Mouse (Mus musculus): ENCODE data around the gene Kalrn. TPM values are rescaled to one million over a fixed set of nuclear protein-coding genes. Genes with fewer than 3 reads are reported as not detected.

Kalrn gene
- polyA plus RNA-seq, 1 experiment from 2014 or later: 11.3 TPM

GRCm38 (mm10) chr16:34441704-34442103 is 131.6 kb downstream of the Kalrn start:
- H3K36me3 ChIP-seq: no peaks in the 10 kb centered on the region
- no peak overlapping the region for H3K27ac ChIP-seq (replicated peaks)
- DNase-seq (ENCODE audit: low spot score): no peak
- no peaks in the 10 kb centered on the region for H3K27me3 ChIP-seq (ENCODE audit: low read depth, poor library complexity, severe bottlenecking)
- no peak overlapping the region for H3K4me3 ChIP-seq
- 87% methylated on average over 2 of the region's 2 CpGs for WGBS
- no peaks in the 10 kb centered on the region for H3K9me3 ChIP-seq (replicated peaks)
- H3K4me1 ChIP-seq: peaks cover 18% of the 10 kb centered on the region

GRCm38 (mm10) chr16:34440994-34441414 is 132.3 kb downstream of the Kalrn start:
- Histone ChIP-seq H3K27me3 (ENCODE audit: low read depth, poor library complexity, severe bottlenecking) (no peaks in the 10 kb centered on the region), H3K4me1 (peaks cover 18% of the 10 kb centered on the region), H3K27ac (replicated peaks) (0 out of 2 replicates have a peak overlapping the region, but pooled peaks have one; percentile 38), H3K4me3 (no peak overlapping the region), H3K36me3 (no peaks in the 10 kb centered on the region), H3K9me3 (replicated peaks) (no peaks in the 10 kb centered on the region)
- no peak for DNase-seq (ENCODE audit: low spot score)
- 59% methylated on average over 4 of the region's 4 CpGs for WGBS

DNA sequence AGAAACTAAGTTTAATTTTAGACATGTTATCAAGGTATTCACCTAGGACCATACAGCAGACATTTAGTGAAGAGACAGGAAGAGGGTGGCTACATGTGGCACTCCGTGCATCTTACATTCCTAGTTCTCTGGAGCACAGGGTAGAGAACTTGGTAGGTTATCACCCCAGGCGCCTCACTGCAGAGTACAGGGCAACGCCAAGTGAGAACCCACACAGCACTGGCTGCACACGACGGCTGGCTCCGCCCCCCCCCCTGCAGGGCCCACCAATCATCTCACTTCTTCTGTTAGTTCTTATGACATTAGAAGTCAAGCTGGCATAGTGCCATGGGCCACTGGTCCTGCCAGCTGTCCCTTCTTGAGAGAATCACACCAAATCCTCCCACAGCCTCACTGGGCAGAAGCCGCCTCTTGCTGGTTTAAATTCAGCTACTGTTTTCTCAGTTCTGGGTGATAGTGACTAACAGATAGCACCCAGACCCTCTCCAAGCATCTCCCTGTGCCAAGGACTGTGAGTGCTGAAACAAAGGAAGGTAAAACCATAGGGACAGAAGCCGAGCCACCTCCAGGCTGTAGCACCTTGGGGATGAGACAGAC is 133.2 kb downstream of the Kalrn start:
- Histone ChIP-seq H3K4me3 (no peak overlapping the region), H3K36me3 (no peaks in the 10 kb centered on the region), H3K27me3 (ENCODE audit: low read depth, poor library complexity, severe bottlenecking) (no peaks in the 10 kb centered on the region), H3K9me3 (replicated peaks) (no peaks in the 10 kb centered on the region), H3K4me1 (peaks cover 18% of the 10 kb centered on the region), H3K27ac (replicated peaks) (no peak overlapping the region)
- WGBS: 91% methylated on average over 8 of the region's 8 CpGs
- no peak for DNase-seq (ENCODE audit: low spot score)

DNA sequence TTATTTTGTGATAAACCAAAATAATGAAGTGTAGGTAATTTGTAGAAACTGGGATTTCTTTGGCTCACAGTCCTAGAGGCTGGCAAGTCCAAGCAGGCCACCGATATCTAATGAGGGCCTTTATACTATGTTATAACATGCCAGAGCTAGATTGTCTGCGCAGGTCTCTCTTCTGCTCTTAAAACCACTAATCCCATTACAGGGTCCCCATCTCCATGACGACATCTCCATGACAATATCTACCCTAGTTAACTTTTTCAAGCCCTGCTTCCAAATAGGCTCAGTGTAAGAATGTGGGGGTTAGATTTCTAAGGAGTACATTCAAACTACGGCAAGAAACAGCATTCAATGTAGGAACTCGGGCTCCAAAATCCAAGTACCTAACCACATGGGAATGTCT is 143.2 kb downstream of the Kalrn start:
- no peaks in the 10 kb centered on the region for H3K36me3 ChIP-seq
- H3K27ac ChIP-seq (replicated peaks): peak overlapping the region; percentile 14; the same call in 1 of the 2 replicates
- H3K4me3 ChIP-seq: no peak overlapping the region
- H3K9me3 ChIP-seq (replicated peaks): no peaks in the 10 kb centered on the region
- WGBS: 31% methylated on average over 5 of the region's 5 CpGs
- peaks cover 61% of the 10 kb centered on the region for H3K4me1 ChIP-seq
- DNase-seq (ENCODE audit: low spot score): peak; percentile 43
- H3K27me3 ChIP-seq (ENCODE audit: low read depth, poor library complexity, severe bottlenecking): peaks cover 7% of the 10 kb centered on the region

DNA sequence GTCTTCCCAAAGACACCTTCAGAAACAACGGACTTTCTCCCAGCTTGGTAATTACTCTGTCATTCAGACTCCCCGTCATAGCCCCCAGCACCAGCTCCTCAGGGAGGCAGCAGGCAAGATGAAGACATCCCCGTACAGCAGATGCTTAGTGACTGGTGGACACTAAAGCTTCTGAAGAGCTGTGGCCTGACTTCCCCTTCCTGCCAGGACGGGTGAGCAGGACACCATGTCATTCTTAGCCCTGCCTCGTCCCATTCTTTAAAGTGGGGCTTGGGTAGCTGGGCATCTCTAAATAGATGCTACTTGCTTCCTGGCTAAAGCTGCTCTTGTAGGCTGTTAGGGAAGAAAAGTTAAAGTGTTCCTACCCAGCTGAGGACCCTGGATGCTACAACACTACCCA is 145.7 kb downstream of the Kalrn start:
- no peak overlapping the region for H3K27ac ChIP-seq (replicated peaks)
- no peak overlapping the region for H3K4me3 ChIP-seq
- DNase-seq (ENCODE audit: low spot score): no peak
- peaks cover 65% of the 10 kb centered on the region for H3K4me1 ChIP-seq
- H3K27me3 ChIP-seq (ENCODE audit: low read depth, poor library complexity, severe bottlenecking): peaks cover 7% of the 10 kb centered on the region
- H3K9me3 ChIP-seq (replicated peaks): no peaks in the 10 kb centered on the region
- no peaks in the 10 kb centered on the region for H3K36me3 ChIP-seq
- 64% methylated on average over 5 of the region's 5 CpGs for WGBS

DNA sequence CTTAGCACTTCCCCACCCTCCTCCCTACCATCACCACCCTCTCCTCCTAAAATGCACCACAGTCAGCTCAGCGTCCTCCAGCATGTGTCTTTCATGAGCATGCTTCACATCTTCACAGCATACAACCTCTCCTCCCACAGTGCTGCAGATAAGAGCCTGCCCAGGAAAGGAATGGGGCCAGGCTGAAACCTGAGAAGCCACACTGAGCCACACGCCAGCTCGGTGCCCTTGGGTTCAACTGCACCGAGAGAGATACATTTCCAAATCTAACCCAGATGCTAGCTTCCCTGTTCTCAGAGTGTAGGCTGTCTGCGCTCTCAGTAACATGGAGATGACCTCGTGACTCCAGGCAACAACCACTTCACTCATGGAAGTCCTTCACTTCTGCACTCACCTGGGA is 151.9 kb downstream of the Kalrn start:
- H3K27me3 ChIP-seq (ENCODE audit: low read depth, poor library complexity, severe bottlenecking): no peaks in the 10 kb centered on the region
- peak overlapping the region; percentile 17; the same call in 1 of the 2 replicates for H3K27ac ChIP-seq (replicated peaks)
- no peaks in the 10 kb centered on the region for H3K9me3 ChIP-seq (replicated peaks)
- 51% methylated on average over 6 of the region's 6 CpGs for WGBS
- DNase-seq (ENCODE audit: low spot score): peak; percentile 30
- H3K36me3 ChIP-seq: no peaks in the 10 kb centered on the region
- H3K4me1 ChIP-seq: peaks cover 56% of the 10 kb centered on the region
- no peak overlapping the region for H3K4me3 ChIP-seq

- H3K27me3 ChIP-seq (ENCODE audit: low read depth, poor library complexity, severe bottlenecking): no peaks in the 10 kb centered on the region
- no peak for DNase-seq (ENCODE audit: low spot score)
- H3K4me1 ChIP-seq: peaks cover 59% of the 10 kb centered on the region
- WGBS: 18% methylated on average over 3 of the region's 3 CpGs
- no peak overlapping the region for H3K4me3 ChIP-seq
- no peaks in the 10 kb centered on the region for H3K36me3 ChIP-seq
- no peak overlapping the region for H3K27ac ChIP-seq (replicated peaks)
- peaks cover 4% of the 10 kb centered on the region for H3K9me3 ChIP-seq (replicated peaks)
These were observed 155.4 kb downstream of the Kalrn start for GRCm38 (mm10) chr16:34417966-34418365.

GRCm38 (mm10) chr16:34417383-34417782 is 155.9 kb downstream of the Kalrn start:
- H3K4me3 ChIP-seq: no peak overlapping the region
- no peaks in the 10 kb centered on the region for H3K27me3 ChIP-seq (ENCODE audit: low read depth, poor library complexity, severe bottlenecking)
- H3K36me3 ChIP-seq: no peaks in the 10 kb centered on the region
- peaks cover 61% of the 10 kb centered on the region for H3K4me1 ChIP-seq
- peaks cover 4% of the 10 kb centered on the region for H3K9me3 ChIP-seq (replicated peaks)
- 77% methylated on average over 3 of the region's 3 CpGs for WGBS
- DNase-seq (ENCODE audit: low spot score): no peak
- H3K27ac ChIP-seq (replicated peaks): no peak overlapping the region

DNA sequence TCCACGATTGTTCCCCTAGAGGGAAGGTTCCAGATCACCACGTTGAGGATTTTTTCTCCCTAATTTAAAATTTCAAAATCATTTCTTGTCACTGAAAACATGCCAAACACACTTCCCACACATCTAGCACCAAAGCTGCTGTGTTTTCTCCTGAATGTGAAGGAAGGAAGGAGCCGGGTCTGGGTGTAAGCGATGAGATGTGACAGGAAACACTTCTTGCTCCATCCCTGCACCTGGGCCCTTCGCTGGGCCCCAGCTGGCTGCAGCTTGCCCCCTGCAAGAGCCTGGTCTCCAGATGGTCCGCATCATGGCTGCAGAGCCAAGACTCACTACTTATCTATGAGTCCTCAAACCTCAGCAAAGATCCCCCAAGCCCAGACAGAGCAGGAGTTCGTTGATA is 158.8 kb downstream of the Kalrn start:
- 84% methylated on average over 7 of the region's 7 CpGs for WGBS
- no peak overlapping the region for H3K27ac ChIP-seq (replicated peaks)
- no peaks in the 10 kb centered on the region for H3K36me3 ChIP-seq
- DNase-seq (ENCODE audit: low spot score): no peak
- no peaks in the 10 kb centered on the region for H3K27me3 ChIP-seq (ENCODE audit: low read depth, poor library complexity, severe bottlenecking)
- no peak overlapping the region for H3K4me3 ChIP-seq
- H3K4me1 ChIP-seq: peaks cover 49% of the 10 kb centered on the region
- peaks cover 4% of the 10 kb centered on the region for H3K9me3 ChIP-seq (replicated peaks)

DNA sequence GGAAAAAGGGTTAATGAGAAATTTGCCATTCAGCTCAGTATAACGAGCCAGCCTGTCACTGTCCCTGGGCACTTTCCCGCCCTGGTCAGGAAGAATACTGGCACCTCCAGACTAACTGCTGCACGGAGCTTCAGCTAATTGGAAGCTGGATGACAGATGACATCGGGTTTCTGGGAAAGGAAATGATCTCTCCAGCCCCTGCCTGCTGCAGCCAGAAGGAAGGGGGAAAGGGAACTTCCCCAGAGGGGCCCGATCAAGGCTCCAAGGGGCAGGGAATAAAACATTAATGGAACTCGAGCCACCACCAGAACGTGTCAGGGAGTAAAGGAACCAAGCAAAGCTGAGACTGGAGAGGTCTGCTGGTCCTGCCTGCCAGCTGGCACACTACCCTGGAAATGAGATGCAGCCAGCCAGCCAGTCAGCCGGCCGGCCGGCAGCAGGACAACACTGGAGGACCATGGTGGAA is 159.4 kb downstream of the Kalrn start:
- Histone ChIP-seq H3K4me3 (no peak overlapping the region), H3K27me3 (ENCODE audit: low read depth, poor library complexity, severe bottlenecking) (no peaks in the 10 kb centered on the region), H3K4me1 (peaks cover 55% of the 10 kb centered on the region), H3K36me3 (no peaks in the 10 kb centered on the region), H3K27ac (replicated peaks) (peak overlapping the region; percentile 43; the same call in 1 of the 2 replicates), H3K9me3 (replicated peaks) (peaks cover 4% of the 10 kb centered on the region)
- DNase-seq (ENCODE audit: low spot score): no peak
- WGBS: 65% methylated on average over 10 of the region's 10 CpGs

DNA sequence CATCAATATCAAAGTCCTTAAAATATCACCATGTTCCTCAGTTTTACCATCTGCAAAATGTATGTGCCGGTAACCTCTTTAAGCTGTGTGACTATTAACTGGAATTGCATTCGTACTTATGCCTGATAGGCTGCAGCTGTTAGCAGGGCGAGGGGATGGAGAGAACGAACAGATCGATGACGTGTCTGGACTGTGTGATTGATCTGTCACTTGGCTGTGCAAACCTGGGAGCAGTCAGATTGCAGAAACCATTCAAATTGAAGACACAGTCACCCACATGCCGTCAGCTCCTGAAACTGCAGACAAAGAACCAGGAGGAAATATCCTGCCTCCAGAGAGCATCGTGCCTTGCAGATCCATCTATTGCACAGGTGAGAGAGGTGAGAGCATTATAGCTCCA is 166.3 kb downstream of the Kalrn start:
- Histone ChIP-seq H3K27me3 (ENCODE audit: low read depth, poor library complexity, severe bottlenecking) (no peaks in the 10 kb centered on the region), H3K27ac (replicated peaks) (no peak overlapping the region), H3K4me3 (no peak overlapping the region), H3K36me3 (no peaks in the 10 kb centered on the region), H3K4me1 (peaks cover 14% of the 10 kb centered on the region; the same call in 1 of the 2 replicates), H3K9me3 (replicated peaks) (no peaks in the 10 kb centered on the region)
- no peak for DNase-seq (ENCODE audit: low spot score)
- 94% methylated on average over 8 of the region's 8 CpGs for WGBS

DNA sequence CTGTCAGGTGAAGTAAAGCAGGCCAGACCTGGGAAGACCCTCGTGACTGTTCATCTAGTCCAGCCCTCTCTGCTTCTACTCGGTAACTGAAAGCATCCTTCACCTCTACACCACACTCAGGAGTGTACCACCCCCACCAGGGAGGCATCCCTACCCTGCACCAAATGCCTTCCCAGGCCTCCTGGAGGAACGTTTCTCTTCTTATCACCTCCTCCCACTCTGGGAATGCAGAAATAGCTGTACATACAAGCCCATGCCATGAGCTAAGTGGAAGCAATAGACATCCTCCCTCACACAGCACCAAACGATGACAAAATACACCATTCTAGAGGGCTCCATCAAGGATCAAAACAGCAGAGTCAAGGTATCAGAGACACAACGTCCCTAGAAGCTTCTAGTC is 168.2 kb downstream of the Kalrn start:
- no peaks in the 10 kb centered on the region for H3K9me3 ChIP-seq (replicated peaks)
- no peak overlapping the region for H3K27ac ChIP-seq (replicated peaks)
- H3K27me3 ChIP-seq (ENCODE audit: low read depth, poor library complexity, severe bottlenecking): no peaks in the 10 kb centered on the region
- no peak overlapping the region for H3K4me3 ChIP-seq
- 79% methylated on average over 5 of the region's 5 CpGs for WGBS
- DNase-seq (ENCODE audit: low spot score): no peak
- H3K36me3 ChIP-seq: no peaks in the 10 kb centered on the region
- H3K4me1 ChIP-seq: peaks cover 11% of the 10 kb centered on the region

DNA sequence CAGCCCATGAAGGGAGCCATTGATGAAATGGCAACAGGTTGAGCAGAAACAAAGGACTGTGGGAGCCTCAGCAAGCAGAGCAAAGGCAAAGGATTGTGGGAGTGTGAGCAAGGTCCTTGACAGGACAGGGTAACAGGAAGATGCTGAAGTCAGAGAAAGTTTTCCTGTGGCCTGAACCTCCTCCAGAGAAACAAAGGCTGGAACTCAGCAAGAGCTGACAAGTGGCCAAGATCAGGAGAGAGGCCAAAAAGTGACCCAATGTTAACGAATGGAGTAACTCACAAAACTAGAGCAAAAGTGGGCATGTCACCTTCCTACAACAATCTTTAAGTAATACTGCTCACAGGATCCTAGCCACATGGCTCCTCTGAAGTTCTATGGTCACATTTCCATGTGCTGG is 172.1 kb downstream of the Kalrn start:
- Histone ChIP-seq H3K4me3 (no peak overlapping the region), H3K27me3 (ENCODE audit: low read depth, poor library complexity, severe bottlenecking) (no peaks in the 10 kb centered on the region), H3K36me3 (no peaks in the 10 kb centered on the region), H3K9me3 (replicated peaks) (no peaks in the 10 kb centered on the region), H3K4me1 (peaks cover 6% of the 10 kb centered on the region; the same call in 1 of the 2 replicates), H3K27ac (replicated peaks) (no peak overlapping the region)
- DNase-seq (ENCODE audit: low spot score): no peak
- 93% methylated on average over 1 of the region's 1 CpGs for WGBS

Data from midbrain, embryonic 10.5 days (tissue).